Mouse (Mus musculus) liver, embryonic 14.5 days (tissue): ENCODE measurements around the gene Ankrd13b. TPM values are rescaled to one million over a fixed set of nuclear protein-coding genes. Genes with fewer than 3 reads are reported as not detected.
A peak's percentile ranks its signal among the peaks of the same experiment; 100 is the strongest.

Source experiments
- ATAC-seq: fragments of 200-750 bp; cut with Nextera tagmentation; 2 replicates; pipeline ENCODE4 v1.8.0; 2017; ENCODE audit warnings: moderate number of reproducible peaks, mild to moderate bottlenecking, moderate library complexity; ENCODE audit not compliant: insufficient read depth
- DNase-seq, 3 experiments: peaks; one replicate each; pipeline ENCODE4 v3.0.0-alpha.2; 2012 to 2013; ENCODE audit warnings: low read depth in 3 of 3, low spot score in 3 of 3
- H3K27ac ChIP-seq: fragments of 300-500 bp; sonication (generic); 2 replicates; pipeline ENCODE4 v1.5.1; 2014; ENCODE audit warnings: moderate library complexity, mild to moderate bottlenecking, control low read depth, inconsistent platforms
- H3K27me3 ChIP-seq: fragments of 300-500 bp; sonication (generic); 2 replicates; pipeline ENCODE4 v1.6.1; 2014; ENCODE audit warnings: mild to moderate bottlenecking, low read length, moderate library complexity; ENCODE audit not compliant: control insufficient read depth, insufficient read depth
- H3K36me3 ChIP-seq: fragments of 300-500 bp; sonication (generic); replicated peaks from 2 replicates; pipeline ENCODE4 v1.6.1; 2014; ENCODE audit warnings: low read depth; ENCODE audit not compliant: control insufficient read depth, insufficient read depth
- H3K4me1 ChIP-seq, 2 experiments: fragments of 200-500 bp in 1 of 2; fragments of 300-500 bp in 1 of 2; sonication (generic) in 1 of 2; replicated peaks; 2 replicates each; pipeline ENCODE4 v1.6.1; 2012 to 2014; ENCODE audit warnings: antibody characterized with exemption in 1 of 2, inconsistent platforms in 1 of 2, low read length in 1 of 2; ENCODE audit not compliant: control insufficient read depth in 2 of 2, insufficient read depth in 2 of 2
- H3K4me2 ChIP-seq: fragments of 300-500 bp; sonication (generic); 2 replicates; pipeline ENCODE4 v1.6.1; 2014; ENCODE audit warnings: low read depth, mild to moderate bottlenecking, control low read depth, moderate library complexity
- H3K4me3 ChIP-seq, 2 experiments: fragments of 200-500 bp in 1 of 2; fragments of 300-500 bp in 1 of 2; sonication (generic) in 1 of 2; 2 replicates each; pipeline ENCODE4 v1.5.1; 2012 to 2014; ENCODE audit warnings: low read depth in 2 of 2, low read length in 2 of 2, mild to moderate bottlenecking in 2 of 2, control low read depth in 1 of 2, inconsistent platforms in 1 of 2, moderate library complexity in 1 of 2; ENCODE audit not compliant: insufficient read depth in 1 of 2
- H3K9ac ChIP-seq: fragments of 300-500 bp; sonication (generic); replicated peaks from 2 replicates; pipeline ENCODE4 v1.6.1; 2014; ENCODE audit warnings: mild to moderate bottlenecking, control low read depth, moderate library complexity
- H3K9me3 ChIP-seq: fragments of 300-500 bp; sonication (generic); 2 replicates; pipeline ENCODE4 v1.6.1; 2016; ENCODE audit warnings: low read length, mixed read lengths; ENCODE audit not compliant: control insufficient read depth
- CTCF ChIP-seq: IDR thresholded peaks from 2 replicates; pipeline ENCODE4 v1.5.1; 2016; ENCODE audit warnings: antibody characterized with exemption, low read depth, control low read depth
- EP300 ChIP-seq: IDR thresholded peaks from 2 replicates; pipeline ENCODE4 v1.6.1; 2016; ENCODE audit warnings: antibody characterized with exemption, low read depth
- WGBS: fragments of 180-500 bp; shearing (Covaris S2); extraction: QIAGEN DNeasy Blood & Tissue Kit; methylation state at CpG from one replicate; pipeline ENCODE4 v1.1.7; 2014; ENCODE audit not compliant: insufficient replicate concordance; 5-methylcytosine and 5-hydroxymethylcytosine counted together
- polyA plus RNA-seq, 2 experiments: library from polyadenylated mRNA; depleted of rRNA in 1 of 2; stranded (reverse) in 1 of 2; unstranded in 1 of 2; fragments of >200 nt; fragmentation: Nextera tagmentation in 1 of 2; extraction: Ambion mirVana in 1 of 2; gene quantifications; 2 replicates each; pipeline versions ENCODE4 v1.2.1 to v1.2.3; 2012 to 2014

Ankrd13b gene
- polyA plus RNA-seq, 2 experiments = 0.67 to 4.1 TPM

DNA sequence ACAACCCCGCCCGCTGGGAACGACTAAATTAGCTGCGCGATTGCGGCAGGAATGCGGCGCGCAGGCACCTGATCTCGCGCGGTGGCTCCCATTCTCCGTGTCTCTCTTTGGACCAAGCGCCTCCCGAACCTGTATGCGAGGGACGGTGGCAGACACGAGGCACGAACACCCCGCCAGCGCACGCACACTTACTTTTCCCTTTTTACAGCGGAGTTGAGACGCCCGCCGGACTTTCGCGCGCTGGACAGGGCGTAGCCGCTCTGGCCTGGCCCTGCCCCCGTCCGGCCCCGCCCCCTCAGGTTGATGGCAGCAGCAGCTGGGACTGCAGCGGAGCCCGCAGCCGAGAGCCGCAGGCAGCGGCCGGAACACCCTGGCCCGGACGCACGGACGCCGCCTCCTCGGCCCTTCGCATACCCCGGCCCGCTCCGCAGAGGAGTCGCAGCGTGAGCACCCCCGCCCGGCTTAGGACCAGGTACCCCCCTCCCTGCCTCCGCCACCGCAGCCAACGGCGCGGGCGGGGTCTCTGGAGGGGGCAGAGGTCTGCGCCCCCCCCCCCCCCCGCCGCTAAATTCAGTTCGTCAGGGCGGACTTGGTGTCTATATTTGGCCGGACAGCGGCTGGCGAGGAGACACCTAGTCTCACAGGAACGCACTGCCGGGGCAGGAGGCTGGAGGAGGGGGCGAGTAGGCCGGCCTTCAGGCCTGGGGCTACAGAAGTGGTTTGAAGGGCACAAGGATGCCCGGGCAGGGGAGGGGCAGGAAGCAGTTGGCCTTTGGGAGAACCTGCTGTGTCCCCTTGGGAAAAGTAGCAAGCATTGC is 27.0 kb downstream of the Ankrd13b start, which contains the start of gene Coro6:
Coro6 (plus strand) TSS at position 129 of the 818 bp plus-strand sequence.
- WGBS = under 1% methylated on average over 66 of the region's 73 CpGs
- peaks cover 57% of the 10 kb centered on the region for H3K27me3 ChIP-seq
- TF ChIP-seq CTCF = no peak
- no peak for TF ChIP-seq EP300

DNA sequence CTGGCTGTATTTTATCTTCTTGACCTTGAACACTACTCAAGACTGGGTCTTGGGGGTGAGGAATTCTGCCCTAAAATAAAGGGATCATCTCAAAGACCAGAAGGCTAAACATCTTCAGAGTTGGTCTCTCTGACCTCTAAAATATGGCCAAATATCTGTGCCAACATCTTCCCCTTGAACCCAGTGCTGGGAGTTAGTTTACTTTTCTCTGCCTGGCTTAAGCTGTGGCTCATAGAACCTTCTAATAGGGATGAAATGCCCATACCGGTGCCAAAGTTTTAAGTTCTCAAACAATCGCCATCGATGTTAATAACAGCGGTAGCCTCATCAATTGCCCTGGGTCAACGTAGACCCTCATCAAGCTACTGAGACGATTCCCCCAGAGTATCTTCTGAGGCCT is 27.6 kb downstream of the Ankrd13b start:
- Histone ChIP-seq H3K36me3 (no peaks in the 10 kb centered on the region), H3K27me3 (peaks cover 56% of the 10 kb centered on the region)
- no peak for ATAC-seq

More for the DNA sequence above, 27.0 kb downstream of the Ankrd13b start, which contains the start of gene Coro6:
- H3K36me3 ChIP-seq = no peaks in the 10 kb centered on the region
- no peak within 1 kb of the TSS; the same call in 1 of the 2 replicates for H3K9ac ChIP-seq
- peak within 1 kb of the TSS; percentile 72 for H3K4me2 ChIP-seq
- H3K9me3 ChIP-seq = no peaks in the 10 kb centered on the region
- ATAC-seq = 0 out of 2 replicates have a peak, but pooled peaks have one; percentile 26
- H3K4me1 ChIP-seq = no peaks in the 10 kb centered on the region
- H3K27ac ChIP-seq = no peak within 1 kb of the TSS
- no peak for DNase-seq
- H3K4me3 ChIP-seq = peak within 1 kb of the TSS; percentile 47 to 54

DNA sequence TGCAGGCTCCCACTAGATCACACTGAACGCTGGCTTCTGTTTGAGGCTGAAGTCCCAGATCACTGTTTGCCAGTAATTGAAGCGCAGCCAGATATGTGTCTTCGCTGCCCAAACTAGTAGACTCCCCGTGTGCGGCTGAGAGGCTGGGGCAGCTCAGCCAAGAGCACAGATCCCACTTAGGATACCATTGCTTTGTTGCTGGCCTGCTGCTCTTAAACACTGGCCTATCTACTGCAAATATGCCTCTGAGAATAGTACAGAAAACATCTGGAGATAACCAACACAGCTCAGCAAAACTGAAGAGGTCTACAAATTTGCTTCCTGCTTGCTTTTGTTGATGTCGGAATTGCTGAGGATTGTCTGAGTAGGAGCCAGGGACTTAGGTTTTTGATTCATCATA is 32.6 kb downstream of the Ankrd13b start:
- no peaks in the 10 kb centered on the region for H3K9me3 ChIP-seq
- H3K4me2 ChIP-seq = no peak overlapping the region
- 75% methylated on average over 6 of the region's 6 CpGs for WGBS
- H3K36me3 ChIP-seq = 0 out of 2 replicates have a peak, but pooled peaks cover 2% of the 10 kb centered on the region
- no peak for DNase-seq
- H3K27me3 ChIP-seq = peaks cover 16% of the 10 kb centered on the region
- H3K4me1 ChIP-seq = no peaks in the 10 kb centered on the region
- no peak overlapping the region for H3K4me3 ChIP-seq
- ATAC-seq = no peak
- no peak overlapping the region for H3K9ac ChIP-seq
- TF ChIP-seq CTCF (no peak), EP300 (no peak)
- no peak overlapping the region for H3K27ac ChIP-seq

More for the DNA sequence above, 27.6 kb downstream of the Ankrd13b start:
- Histone ChIP-seq H3K9ac (no peak overlapping the region), H3K4me1 (no peaks in the 10 kb centered on the region), H3K4me3 (peak overlapping the region; percentile 47 to 54; a peak in 3 of 4 replicates), H3K9me3 (no peaks in the 10 kb centered on the region), H3K27ac (no peak overlapping the region), H3K4me2 (peak overlapping the region; percentile 72)
- DNase-seq = no peak
- no peak for TF ChIP-seq CTCF
- TF ChIP-seq EP300 = no peak
- WGBS = 12% methylated on average over 6 of the region's 6 CpGs

DNA sequence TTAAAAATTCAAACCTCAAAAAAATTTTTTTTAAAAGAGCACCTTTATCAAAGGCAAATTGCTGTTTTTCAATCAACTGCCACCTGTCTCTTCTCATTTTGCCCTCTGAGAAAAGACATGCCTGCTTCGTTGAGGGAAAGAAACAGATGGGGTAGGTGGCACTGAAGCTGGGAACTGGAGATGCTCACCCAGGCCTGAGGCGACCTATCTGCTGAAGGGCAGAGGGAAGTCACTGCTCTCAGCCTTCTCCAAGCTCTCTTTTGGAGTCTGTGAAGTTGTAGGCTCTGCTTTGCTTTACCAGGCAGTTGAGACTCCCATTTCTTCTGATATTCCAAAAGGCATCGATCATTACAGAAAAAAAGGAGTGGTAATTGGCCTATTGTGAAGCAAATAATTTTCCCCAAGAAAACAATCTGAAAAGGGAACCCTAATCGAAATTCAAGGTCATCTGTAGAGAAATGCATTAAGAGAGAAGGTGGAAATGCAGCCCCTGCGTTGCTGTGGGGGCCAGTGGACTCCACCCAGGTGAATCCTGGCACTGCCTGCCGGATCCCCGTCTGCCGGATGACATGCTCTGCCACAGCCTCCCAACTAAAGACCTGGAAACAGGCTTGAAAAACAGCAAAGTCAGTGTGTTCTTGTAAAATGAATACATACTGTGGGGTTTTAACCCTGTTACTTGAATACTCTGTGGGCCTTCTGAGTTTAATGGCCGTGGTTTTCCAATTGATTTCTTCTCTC is 33.5 kb downstream of the Ankrd13b start:
- H3K4me3 ChIP-seq = no peak overlapping the region
- H3K4me2 ChIP-seq = no peak overlapping the region
- H3K9me3 ChIP-seq = no peaks in the 10 kb centered on the region
- H3K27me3 ChIP-seq = peaks cover 7% of the 10 kb centered on the region; the same call in 1 of the 2 replicates
- no peaks in the 10 kb centered on the region for H3K4me1 ChIP-seq
- 76% methylated on average over 9 of the region's 9 CpGs for WGBS
- no peak overlapping the region for H3K9ac ChIP-seq
- H3K27ac ChIP-seq = no peak overlapping the region
- 0 out of 2 replicates have a peak, but pooled peaks cover 2% of the 10 kb centered on the region for H3K36me3 ChIP-seq
- no peak for DNase-seq
- TF ChIP-seq CTCF (no peak), EP300 (no peak)
- no peak for ATAC-seq

DNA sequence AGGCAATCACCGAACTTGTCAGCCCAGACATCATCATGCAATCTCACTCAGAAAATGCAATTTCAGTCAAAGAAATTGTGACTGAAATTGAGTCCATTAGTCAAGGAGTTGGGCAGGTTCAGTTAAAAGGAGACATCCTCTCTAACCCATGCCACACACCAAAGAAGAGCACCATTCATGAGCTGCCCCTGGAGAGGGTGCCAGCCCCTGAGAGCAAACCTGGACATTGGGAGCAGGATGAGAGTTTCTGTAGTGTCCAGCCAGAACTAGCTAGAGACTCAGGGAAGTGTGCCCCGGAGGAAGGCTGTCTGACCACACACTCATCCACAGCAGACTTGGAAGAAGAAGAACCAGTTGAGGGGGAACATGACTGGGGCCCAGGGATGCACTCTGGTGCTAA is 36.1 kb downstream of the Ankrd13b start:
- Histone ChIP-seq H3K4me2 (no peak overlapping the region), H3K9me3 (no peaks in the 10 kb centered on the region), H3K9ac (no peak overlapping the region), H3K27me3 (no peaks in the 10 kb centered on the region), H3K36me3 (peaks cover 5% of the 10 kb centered on the region; the same call in 1 of the 2 replicates), H3K4me3 (no peak overlapping the region), H3K4me1 (no peaks in the 10 kb centered on the region), H3K27ac (no peak overlapping the region)
- 83% methylated on average over 2 of the region's 2 CpGs for WGBS
- TF ChIP-seq EP300 (no peak), CTCF (no peak)
- no peak for ATAC-seq
- DNase-seq = no peak
